Mouse (Mus musculus) splenic B cell, adult 2 months (primary cell): ENCODE measurements around the gene Alkbh7.

ENCODE experiments used
- DNase-seq: peaks from one replicate; pipeline ENCODE4 v3.0.0-alpha.2; 2011; ENCODE audit warnings: low read depth, low spot score
- H3K27me3 ChIP-seq: 2 replicates; pipeline ENCODE4 v1.6.1; 2012; ENCODE audit warnings: mild to moderate bottlenecking, low read length, moderate library complexity, mixed read lengths; ENCODE audit not compliant: control insufficient read depth, poor library complexity, insufficient read depth, severe bottlenecking
- H3K36me3 ChIP-seq: 2 replicates; pipeline ENCODE4 v1.6.1; 2012; ENCODE audit warnings: mild to moderate bottlenecking, low read length, moderate library complexity, mixed read lengths; ENCODE audit not compliant: control insufficient read depth, poor library complexity, insufficient read depth, severe bottlenecking

Gene Alkbh7

GRCm38 (mm10) chr17:56997029-56997667, at the start of gene Alkbh7:
Gene Alkbh7, plus strand, starts transcription at chr17:56997339.
- Histone ChIP-seq H3K27me3 (no peaks in the 10 kb centered on the region), H3K36me3 (no peaks in the 10 kb centered on the region; the same call in 1 of the 2 replicates)
- DNase-seq: peak; percentile 99

- DNase-seq: peak; percentile 85
- Histone ChIP-seq H3K36me3 (no peaks in the 10 kb centered on the region), H3K27me3 (no peaks in the 10 kb centered on the region)
Observed at GRCm38 (mm10) chr17:56950915-56951314, 46.2 kb upstream of the Alkbh7 start.

GRCm38 (mm10) chr17:56952639-56953038, 44.5 kb upstream of the Alkbh7 start:
- DNase-seq: no peak
- no peaks in the 10 kb centered on the region for H3K36me3 ChIP-seq
- no peaks in the 10 kb centered on the region for H3K27me3 ChIP-seq

- DNase-seq: no peak
- H3K36me3 ChIP-seq: no peaks in the 10 kb centered on the region
- no peaks in the 10 kb centered on the region for H3K27me3 ChIP-seq
Observed at GRCm38 (mm10) chr17:56954871-56955270, 42.3 kb upstream of the Alkbh7 start.

GRCm38 (mm10) chr17:56957763-56958429, 39.2 kb upstream of the Alkbh7 start:
- DNase-seq: peak; percentile 89
- H3K36me3 ChIP-seq: no peaks in the 10 kb centered on the region
- H3K27me3 ChIP-seq: no peaks in the 10 kb centered on the region

GRCm38 (mm10) chr17:56958667-56959066, 38.5 kb upstream of the Alkbh7 start:
- H3K36me3 ChIP-seq: no peaks in the 10 kb centered on the region
- no peaks in the 10 kb centered on the region for H3K27me3 ChIP-seq
- DNase-seq: no peak

GRCm38 (mm10) chr17:56961880-56962279, 35.3 kb upstream of the Alkbh7 start:
- Histone ChIP-seq H3K36me3 (no peaks in the 10 kb centered on the region), H3K27me3 (no peaks in the 10 kb centered on the region)
- DNase-seq: no peak

- H3K27me3 ChIP-seq: no peaks in the 10 kb centered on the region
- DNase-seq: no peak
Observed at GRCm38 (mm10) chr17:56962642-56963405, 34.3 kb upstream of the Alkbh7 start.

GRCm38 (mm10) chr17:56963646-56964045, 33.5 kb upstream of the Alkbh7 start:
- Histone ChIP-seq H3K27me3 (no peaks in the 10 kb centered on the region), H3K36me3 (no peaks in the 10 kb centered on the region)
- DNase-seq: no peak

More at GRCm38 (mm10) chr17:56962642-56963405, 34.3 kb upstream of the Alkbh7 start:
- H3K36me3 ChIP-seq: no peaks in the 10 kb centered on the region

GRCm38 (mm10) chr17:56969321-56969720, 27.8 kb upstream of the Alkbh7 start:
- no peak for DNase-seq
- no peaks in the 10 kb centered on the region for H3K27me3 ChIP-seq
- no peaks in the 10 kb centered on the region for H3K36me3 ChIP-seq

- DNase-seq: no peak
- no peaks in the 10 kb centered on the region for H3K27me3 ChIP-seq
Observed at GRCm38 (mm10) chr17:56970081-56970480, 27.1 kb upstream of the Alkbh7 start.

GRCm38 (mm10) chr17:56973956-56974707, 23.0 kb upstream of the Alkbh7 start:
- no peak for DNase-seq
- H3K27me3 ChIP-seq: no peaks in the 10 kb centered on the region
- no peaks in the 10 kb centered on the region for H3K36me3 ChIP-seq

More at GRCm38 (mm10) chr17:56970081-56970480, 27.1 kb upstream of the Alkbh7 start:
- H3K36me3 ChIP-seq: no peaks in the 10 kb centered on the region

- no peaks in the 10 kb centered on the region for H3K36me3 ChIP-seq
- DNase-seq: no peak
Observed at GRCm38 (mm10) chr17:56974708-56975240, 22.4 kb upstream of the Alkbh7 start.

GRCm38 (mm10) chr17:56975391-56975790, 21.7 kb upstream of the Alkbh7 start:
- no peaks in the 10 kb centered on the region for H3K36me3 ChIP-seq
- no peaks in the 10 kb centered on the region for H3K27me3 ChIP-seq
- no peak for DNase-seq

More at GRCm38 (mm10) chr17:56974708-56975240, 22.4 kb upstream of the Alkbh7 start:
- H3K27me3 ChIP-seq: no peaks in the 10 kb centered on the region
